Mouse (Mus musculus): ENCODE measurements around the gene Col6a4.

The Col6a4 gene

DNA sequence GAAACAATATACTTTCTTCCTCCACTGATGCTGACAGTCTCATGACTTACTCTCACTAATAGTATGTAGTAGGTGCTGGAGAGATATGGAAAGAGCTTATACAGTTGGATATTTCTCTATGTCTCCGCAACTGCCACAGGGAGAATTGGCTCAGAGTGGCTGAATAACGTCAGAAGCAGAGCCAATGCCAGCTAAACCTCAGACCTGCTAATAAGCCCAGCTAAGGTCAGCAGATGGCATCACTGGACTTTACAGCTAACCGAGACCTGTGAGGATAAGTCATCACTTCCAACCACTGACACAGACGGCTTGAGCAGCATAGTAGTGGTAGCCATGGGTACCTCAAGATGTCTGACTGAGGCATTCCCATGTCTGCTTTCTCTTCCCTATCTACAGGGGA, 22.6 kb downstream of the Col6a4 start:
- DNase-seq (ENCODE audit: low read depth, low spot score): no peak

DNA sequence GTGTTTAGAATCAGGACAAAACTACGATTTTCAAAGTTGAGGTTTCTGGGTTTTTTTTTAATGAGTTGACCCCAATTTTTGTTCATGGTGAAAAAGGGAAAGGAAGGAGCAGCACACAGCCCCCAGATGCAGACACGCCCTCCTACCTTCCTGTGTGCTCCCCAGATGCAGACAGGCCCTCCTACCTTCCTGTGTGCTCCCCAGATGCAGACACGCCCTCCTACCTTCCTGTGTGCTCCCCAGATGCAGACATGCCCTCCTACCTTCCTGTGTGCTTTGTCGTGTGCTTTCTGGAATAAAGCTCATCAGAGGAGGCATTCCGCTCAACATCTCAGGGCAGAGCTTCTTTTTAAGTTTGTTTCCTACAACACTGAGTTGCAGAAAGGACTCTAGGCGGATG, 24.9 kb downstream of the Col6a4 start:
- DNase-seq (ENCODE audit: low read depth, low spot score): no peak

DNA sequence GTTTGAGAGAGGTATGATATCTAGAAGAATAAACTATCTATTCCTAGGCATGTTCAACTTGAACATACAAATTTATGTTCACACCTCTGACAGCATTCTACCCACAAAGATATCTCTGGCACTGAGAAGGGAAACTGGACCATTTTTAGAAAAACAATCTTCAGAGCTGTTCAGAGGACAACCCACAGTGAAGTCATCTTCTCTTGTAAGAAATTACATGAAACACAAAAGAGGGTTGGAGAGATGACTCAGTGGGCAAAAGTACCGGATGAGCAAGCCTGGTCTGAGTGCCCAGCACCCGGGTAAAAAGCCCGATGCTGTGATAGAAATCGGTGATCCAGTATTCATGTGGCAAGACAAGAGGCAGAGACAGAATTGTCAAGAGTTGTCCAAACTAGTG, 43.1 kb downstream of the Col6a4 start:
- DNase-seq (ENCODE audit: low read depth, low spot score): no peak

DNA sequence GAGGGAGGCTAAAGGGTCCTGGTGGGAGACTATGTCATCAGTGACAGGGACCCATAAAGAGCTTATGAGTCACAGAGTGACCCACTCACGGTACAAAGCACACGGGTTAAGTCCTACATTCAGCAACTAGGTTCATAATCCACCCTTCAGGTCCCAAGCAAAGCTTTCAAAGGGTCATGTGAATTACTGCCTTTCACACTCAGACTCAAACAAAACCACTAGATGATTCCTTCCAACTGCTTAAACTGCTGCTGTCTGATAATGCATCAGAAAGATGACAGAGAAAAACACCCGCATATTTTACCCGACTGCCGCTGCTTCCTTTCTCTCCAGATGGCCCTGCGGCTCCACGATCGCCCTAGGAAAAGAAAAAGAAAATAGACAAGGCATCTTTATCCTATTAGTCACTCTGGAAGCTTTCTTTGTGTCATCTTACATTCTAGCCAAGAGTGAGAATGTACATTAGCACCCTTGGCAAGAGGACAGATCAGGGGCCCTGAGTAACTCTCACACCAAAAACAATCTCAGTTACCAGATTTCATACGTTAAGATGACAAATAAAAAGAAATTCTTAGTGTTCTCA, 52.6 kb downstream of the Col6a4 start:
- DNase-seq (ENCODE audit: low read depth, low spot score): no peak

DNA sequence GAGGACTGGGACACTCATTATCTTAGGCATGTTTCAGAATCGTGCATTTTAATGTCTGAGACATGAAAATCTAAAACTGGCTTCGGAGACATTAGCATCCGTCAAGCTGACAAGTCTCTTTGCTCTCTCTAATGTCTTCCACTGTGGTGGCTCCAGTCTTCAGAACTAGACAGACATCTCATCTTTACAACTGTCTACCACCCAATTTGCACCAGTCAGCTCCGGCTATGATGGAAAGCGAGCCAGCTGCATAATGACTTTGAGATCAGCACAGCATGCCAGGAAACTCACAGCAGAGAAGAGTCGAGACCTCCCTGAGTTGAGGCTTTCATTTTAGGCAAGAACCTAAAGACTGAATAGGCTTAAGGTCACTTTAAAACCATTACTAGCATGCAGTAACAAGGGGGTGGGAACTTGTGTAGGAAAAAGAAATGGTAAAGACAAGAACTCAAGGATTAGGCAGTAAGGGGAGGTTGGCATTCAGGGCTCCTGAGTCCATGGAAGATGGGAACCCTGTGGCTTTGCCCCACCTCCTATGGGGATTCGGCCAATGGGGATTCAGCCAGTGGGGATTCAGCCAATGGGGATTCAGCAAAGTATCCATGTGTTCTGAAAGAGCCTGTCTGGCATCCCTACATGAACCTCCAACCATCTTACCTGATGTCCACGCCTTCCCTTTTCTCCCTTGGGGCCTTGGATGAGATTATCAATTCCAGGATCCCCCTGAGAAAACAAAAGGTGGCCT, 56.5 kb downstream of the Col6a4 start:
- no peak for DNase-seq (ENCODE audit: low read depth, low spot score)

DNA sequence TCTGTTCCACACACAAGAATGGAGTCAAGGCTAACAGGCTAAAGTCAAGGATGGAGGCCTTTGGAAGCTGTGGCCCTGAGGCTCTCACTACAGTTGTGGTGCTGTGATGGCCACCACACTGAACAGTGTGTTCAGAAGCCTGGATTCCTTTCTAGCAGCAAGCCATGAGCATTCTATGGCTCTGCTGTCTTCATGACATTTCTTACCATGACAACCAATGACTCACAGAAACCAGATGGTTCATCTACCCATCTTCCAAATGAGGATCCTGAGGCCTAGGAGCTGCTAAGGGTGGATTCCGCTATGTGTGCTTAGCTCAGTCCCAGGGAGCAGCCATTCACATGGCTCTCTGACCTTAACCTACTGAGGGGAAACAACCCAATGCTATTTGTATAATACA, 57.3 kb downstream of the Col6a4 start:
- DNase-seq (ENCODE audit: low read depth, low spot score): no peak

DNA sequence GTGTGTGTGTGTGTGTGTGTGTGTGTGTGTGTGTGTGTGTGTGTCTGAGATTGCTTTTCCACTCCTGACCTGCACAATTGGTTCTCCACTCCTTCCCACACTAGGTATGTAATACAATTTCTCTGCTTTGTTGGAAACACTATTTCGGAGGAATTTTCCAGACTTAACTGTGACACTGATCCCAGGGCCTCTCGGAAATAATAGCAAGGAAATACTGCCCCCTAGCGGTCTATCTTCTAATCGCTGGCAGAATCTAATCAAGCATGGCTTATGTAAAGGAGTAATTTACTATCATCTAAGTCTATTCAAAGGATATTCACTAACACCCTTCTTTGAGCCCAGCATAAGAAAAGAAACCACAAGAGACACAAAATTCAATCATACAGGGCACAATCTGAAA, 57.7 kb downstream of the Col6a4 start:
- DNase-seq (ENCODE audit: low read depth, low spot score): peak; percentile 51

DNA sequence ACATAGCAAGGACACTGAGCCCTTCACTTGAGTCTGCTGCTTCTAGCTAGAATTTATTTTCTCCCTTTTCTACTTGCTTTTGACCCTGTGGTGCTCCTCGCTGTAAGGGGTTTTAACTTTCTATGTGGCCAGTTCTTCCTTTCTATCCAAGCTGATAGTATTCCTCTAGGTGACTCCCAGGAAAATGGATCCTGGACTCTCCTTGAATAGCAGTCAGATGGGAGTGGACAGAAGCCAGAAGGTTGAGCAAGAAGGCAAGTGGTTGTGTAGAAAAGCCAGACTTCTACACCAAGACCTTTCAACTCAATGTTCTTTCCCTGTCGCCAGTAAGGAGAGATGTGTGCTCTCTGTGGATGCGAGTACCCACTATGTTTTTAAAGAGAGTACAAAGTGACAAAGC, 80.9 kb downstream of the Col6a4 start:
- no peak for DNase-seq (ENCODE audit: low read depth, low spot score)

DNA sequence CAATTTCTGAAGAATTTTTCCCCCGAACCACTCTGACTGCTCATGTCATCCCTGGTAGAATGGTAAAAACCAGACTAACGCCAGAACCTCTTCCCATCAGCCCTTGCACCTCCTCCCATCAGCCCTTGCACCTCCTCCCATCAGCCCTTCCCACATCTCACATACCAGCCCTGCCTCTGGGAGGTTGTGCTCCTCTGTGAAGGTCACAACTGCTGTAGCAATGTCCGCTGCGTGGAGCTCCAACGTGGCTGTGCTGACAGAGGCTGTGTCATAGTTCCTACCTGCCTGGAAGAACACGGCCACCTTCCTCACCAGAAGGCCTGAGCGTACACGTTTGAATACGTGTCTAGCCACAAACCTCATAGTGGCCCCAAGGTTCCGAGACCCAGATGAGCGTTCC, 83.4 kb downstream of the Col6a4 start:
- DNase-seq (ENCODE audit: low read depth, low spot score): no peak

DNA sequence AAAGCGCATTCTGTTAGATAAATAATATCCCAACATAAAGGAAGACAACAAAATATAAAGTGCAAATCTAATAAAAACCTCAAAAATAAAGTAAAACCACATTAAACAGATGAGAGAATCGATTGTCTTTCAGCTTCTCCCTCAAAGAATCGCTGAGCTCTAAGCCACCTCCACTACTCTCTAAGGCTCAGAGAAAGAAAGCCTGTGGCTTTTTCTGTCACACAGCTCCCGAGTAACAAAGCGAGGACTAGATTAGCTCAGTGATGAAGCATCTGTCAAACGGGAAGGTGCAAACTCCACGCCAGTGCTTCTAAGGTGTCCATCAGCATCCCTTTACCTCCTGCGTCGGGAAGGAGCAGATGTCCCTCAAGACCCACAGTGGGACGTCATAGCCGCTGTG, 98.6 kb downstream of the Col6a4 start:
- DNase-seq (ENCODE audit: low read depth, low spot score): no peak

DNA sequence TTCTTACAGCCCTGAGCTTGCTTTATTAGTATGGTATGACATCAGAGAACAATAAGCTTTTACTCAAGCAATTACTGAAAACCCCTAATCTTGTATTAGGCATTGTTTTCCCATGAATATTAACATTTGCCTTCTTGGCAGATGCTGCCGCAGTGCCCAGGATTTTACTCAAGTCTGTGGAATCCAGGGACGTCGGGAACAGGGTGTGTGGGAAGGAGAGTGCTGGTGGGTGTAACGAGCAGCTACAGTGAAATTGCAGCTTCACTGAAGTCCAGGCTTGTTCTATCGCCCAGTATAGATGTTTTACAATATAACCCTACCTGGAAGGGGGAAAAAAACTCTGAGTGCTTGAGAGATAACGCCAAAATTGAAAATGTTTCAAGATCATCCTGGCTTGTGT, 104.2 kb downstream of the Col6a4 start:
- DNase-seq (ENCODE audit: low read depth, low spot score): no peak

DNA sequence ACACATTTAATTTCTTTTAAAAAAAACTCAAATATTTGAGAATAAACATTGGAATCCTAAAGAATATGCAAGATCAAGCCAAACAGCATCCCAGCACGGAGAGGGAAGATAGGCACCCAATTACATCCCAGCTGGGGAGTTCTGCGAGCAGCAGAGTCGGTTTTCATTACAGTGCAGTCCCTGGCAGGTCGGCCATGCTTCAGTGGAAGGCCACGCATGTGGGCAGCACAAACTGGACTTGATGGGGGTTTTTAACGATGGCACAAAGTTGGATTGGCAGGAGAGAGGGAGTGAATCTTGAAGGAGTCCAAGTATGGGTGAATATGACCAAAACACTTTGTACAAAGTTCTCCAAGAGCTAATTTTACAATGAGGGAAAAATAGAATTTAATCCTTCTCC, 106.5 kb downstream of the Col6a4 start:
- DNase-seq (ENCODE audit: low read depth, low spot score): no peak

DNA sequence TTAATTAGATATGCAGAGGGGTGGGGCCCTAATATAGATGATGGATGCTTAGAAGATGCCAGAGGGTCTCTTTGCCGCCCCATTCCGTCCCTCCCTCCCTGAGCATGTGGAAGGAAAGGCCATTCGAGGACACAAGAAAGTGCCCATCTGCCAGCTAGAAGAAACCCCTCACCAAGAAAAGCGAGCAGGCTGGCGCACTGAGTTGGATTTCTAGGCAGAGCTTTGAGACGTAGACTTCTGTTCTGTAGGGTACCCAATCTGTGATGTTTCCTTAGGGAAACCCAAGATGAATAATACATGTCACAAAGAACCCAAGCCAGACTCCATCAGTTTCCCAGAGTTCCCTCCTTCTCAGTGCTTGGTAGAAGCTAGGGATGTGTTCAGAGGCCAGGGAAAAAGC, 107.1 kb downstream of the Col6a4 start:
- no peak for DNase-seq (ENCODE audit: low read depth, low spot score)

DNA sequence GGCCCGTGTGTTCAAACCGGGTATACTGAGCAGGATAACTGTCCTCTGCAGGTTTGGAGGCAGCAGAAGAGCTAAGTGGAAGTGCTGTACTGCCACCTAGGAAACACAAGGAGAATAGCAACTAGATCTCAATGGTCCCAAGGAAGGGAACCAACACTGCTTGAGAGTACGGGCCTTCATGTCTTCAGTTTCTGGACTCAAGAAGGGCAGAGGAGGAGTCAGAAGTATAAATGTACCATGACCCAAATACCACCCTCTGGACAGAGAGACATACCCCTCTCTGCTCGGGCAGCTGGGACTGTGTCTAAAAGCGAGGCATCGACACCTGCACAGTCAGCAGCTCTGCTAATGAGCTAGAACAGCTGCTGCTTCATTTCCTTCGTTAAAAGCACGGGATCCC, 108.5 kb downstream of the Col6a4 start:
- DNase-seq (ENCODE audit: low read depth, low spot score): peak; percentile 25

DNA sequence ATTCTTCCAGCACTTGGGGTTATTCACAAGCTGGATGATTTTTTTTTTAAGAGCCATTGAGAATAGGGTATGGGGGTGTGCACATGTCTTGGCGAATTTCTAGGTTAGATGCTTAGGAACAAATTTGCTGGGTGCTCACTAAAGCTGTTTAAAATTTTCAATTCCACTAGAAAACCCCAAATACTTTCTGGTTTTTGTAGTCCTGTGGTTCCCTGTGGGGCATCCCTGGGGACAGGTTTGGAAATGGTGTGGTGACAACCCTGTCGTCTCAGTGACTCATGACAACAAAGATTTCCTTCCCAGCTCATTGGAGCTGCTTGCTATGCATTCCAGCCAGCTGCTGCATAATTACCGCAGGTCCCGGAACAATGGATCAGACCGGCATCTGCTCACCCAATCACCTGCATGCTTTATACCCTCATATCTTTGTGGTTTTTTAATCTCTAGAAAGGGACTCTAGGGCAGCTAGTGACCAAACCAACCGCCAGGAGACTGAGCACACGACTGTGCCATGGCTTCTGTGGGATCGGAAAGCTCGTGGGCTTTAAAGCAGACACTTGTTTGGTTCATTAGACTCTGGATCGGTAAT, 111.6 kb downstream of the Col6a4 start:
- no peak for DNase-seq (ENCODE audit: low read depth, low spot score)

DNA sequence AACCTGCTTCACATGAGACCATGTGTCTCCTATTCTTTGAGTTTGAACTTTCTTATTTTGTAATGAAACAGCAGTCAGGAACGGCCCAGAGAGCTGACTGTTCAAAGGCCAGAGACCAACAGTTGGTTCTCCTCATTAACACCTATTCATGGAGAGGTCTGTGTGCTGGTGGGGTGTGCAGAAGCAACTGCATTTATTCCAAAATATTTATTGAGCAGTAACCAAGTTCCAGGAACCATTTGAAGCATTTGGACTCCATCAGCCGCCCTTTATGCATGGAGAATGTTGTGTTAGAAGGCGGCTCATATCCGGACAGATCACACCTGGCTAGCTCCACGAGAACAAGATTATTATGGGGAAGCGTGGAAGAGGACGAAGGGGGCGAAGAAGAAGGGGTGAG, 118.1 kb downstream of the Col6a4 start:
- no peak for DNase-seq (ENCODE audit: low read depth, low spot score)

DNA sequence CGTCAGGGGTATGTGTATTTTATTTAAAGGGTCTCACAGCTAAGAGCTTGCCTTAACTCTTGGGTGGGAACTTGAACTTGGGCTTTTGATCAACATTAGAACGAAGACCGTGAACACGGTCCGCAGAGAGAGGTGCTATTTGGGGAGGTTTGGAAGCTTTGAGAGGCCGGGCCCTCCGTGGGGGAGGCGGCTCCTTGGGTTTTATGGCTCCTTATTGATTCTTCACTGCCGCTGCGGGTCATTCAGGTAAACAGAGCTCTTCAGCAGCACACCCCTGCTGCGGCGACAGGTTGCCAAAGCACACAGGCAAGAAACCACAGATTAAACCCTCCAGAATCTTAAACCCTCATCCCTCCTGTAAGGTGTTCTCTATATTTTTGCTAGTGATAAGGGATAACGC, 119.7 kb downstream of the Col6a4 start:
- DNase-seq (ENCODE audit: low read depth, low spot score): no peak

DNA sequence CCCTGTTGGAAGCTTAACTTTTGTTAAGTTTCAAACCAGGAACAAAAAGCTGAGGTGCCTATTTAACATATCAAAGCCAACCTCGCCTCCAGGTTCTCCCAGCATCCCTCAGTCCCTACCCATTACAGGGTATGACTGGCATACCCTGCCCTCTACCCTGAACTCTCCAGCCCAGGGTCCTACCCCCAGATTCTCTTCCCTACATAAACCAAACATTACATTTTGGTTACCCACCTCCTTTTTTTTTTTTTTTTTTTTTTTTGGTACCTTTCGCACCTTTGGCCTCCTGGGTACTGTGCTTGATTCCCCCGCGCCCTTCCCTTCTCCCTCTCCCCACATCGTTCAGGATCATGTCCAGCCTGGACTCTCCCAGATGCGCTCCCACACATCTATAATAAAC, 120.3 kb downstream of the Col6a4 start:
- DNase-seq (ENCODE audit: low read depth, low spot score): no peak

DNA sequence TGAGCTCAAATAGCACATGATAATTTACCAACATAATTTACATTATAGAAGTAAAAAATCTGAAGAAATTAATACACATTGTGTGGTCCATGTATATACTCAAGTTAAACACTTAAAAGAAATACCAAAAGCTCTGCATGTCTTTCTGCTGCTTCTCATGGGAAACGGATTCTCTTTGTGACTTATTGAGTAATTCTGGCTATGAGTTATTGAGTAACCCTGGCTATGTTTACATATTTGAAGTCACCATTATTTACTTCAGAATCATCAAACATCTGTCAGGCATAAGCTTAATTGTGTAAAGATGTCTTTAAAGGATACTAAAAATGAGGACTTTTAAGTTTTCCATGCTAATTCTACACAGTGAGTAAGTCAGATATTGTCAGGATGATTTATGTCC, 122.8 kb downstream of the Col6a4 start:
- no peak for DNase-seq (ENCODE audit: low read depth, low spot score)

DNA sequence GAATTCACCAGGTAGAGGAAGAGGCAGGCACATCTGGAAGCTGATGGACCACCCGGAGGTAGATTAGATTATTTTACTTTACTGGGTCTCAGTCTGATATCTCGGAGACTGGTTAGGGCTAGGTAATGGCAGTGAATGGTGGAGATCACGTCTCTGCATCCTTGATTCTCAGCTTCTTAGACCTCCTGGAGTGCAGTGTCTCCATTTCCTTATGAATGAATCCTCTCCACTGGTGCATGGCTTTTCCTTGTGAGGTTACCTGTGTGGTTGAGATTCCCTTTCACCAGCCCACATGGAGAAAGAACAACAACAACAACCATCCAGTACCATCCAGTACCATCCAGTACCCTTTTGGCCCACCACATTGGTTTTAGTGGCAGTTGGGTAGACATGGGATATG, 124.6 kb downstream of the Col6a4 start:
- no peak for DNase-seq (ENCODE audit: low read depth, low spot score)

DNA sequence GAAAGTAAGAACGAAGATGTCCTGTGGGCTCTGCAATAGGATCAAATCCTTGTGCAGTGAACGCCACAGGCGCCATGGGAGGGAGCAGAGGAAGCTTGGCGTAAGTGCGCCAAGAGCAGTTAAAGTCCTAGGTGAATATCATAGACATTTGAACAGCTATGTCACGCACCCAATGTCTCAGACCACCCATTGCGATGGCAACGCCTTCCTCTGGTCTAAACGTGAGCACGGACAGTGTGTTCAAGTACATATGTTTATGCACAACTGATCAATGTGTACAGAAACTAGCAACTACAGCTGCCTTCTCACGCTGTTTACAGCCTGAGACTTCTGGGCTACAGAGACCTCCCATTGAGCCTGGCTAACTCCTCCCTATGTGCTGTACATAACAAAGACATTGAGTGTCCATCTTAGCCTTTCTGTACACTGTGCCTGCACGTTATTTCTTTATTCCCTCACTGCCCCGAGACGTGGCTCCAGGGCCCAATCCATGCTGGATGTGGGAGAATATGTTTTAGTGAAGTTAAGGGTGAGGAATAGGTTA, 125.2 kb downstream of the Col6a4 start:
- no peak for DNase-seq (ENCODE audit: low read depth, low spot score)

DNA sequence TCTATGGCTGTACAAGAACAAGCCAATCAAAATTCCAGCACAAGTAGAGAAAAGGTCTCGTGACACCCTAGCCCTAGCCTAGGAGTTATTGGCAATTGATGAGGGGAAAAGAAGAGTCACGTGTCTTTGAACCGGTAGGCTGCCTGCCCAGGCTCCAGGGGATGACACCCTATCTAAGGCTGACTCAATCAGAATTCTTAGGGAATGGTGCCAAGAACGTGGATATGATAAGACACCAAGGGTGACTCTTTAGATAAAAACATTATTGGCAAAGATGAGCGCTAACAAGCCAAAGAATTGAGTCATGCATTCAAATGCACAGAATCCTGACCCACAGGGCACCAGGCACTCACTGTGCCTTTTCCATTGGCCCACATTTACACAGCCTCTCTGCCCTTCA, 125.7 kb downstream of the Col6a4 start:
- no peak for DNase-seq (ENCODE audit: low read depth, low spot score)

DNA sequence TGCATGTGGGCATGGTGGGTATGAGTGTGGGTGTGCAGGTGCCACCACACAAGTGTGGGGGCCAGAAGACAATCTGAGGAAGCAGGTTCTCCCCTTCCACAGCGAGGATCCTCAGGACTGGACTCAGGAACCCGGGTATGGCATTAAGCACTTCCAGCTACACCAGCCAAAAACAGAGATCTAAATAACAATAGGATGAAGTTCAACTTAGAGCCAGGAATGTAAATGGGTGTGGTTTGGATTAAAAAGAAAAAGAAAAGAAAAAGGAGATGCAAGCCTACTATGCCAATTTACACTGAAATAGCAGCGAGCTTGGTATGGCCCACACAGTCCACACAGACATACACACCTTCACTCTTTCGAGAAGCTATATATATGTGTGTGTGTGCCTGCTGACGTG, 128.6 kb downstream of the Col6a4 start:
- no peak for DNase-seq (ENCODE audit: low read depth, low spot score)
